In the genomic region with DNA sequence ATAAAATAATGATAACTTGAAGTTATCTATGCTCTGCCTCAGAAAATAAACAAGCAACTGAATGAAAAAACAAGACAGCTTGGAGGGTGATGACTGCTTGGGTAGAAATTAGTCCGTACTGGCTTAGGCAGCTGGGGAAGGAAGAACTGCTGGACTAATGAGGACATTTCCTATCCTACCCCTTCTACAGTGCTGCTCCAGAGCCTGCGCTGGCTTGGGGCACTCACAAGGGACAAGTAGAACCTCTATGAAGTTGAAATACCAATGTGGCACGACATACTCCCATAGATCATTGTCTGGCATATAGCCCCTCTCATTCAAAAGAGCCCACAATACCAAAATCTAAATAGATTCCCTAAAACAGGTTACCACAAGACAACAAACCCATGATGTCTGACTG, we compare ENCODE assay signal across 25 mouse cellular contexts.
DNase-seq lines count a peak whose midpoint lies in the region; ATAC-seq and TF ChIP-seq lines count a peak whose summit lies in the region.
"Had no signal": no experiment of that assay in that cellular context is flagged by ENCODE, and none has a peak within 500 bp of the region (broad histone marks: within the 10 kb centered on the region; RNA-seq: fewer than 3 reads in every experiment).

No protein-coding gene starts in this region.

- ATAC-seq in heart, embryonic 11.5 days (replicated peaks; ENCODE audit: insufficient number of reproducible peaks, low FRiP score, low TSS enrichment), result no peak
- ATAC-seq in liver, embryonic 12.5 days, result no peak
- peak; percentile 30; the same call in 1 of the 2 replicates for ATAC-seq in forebrain, postnatal 0 days
- ATAC-seq: intestine, embryonic 16.5 days; lung, postnatal 0 days had no signal

- no peaks in the 10 kb centered on the region for H3K9me3 ChIP-seq in heart, embryonic 11.5 days (replicated peaks; ENCODE audit: control insufficient read depth, low read length)
- no peaks in the 10 kb centered on the region for H3K9me3 ChIP-seq in liver, embryonic 12.5 days (replicated peaks)
- H3K9me3 ChIP-seq in CH12.LX (replicated peaks; ENCODE audit: low read length), result no peaks in the 10 kb centered on the region
- H3K9me3 ChIP-seq in forebrain, postnatal 0 days (ENCODE audit: low read length), result no peaks in the 10 kb centered on the region
- H3K9me3 ChIP-seq: embryonic facial prominence, embryonic 15.5 days; G1E; heart, embryonic 15.5 days; limb, embryonic 15.5 days had no signal

- TF ChIP-seq POLR2A in liver, adult 2 months (IDR thresholded peaks at IDR 0.05; ENCODE audit: extremely low read depth, insufficient read depth, low read length), result no peak
- TF ChIP-seq POLR2A in CH12.LX (IDR thresholded peaks at IDR 0.05; ENCODE audit: low read depth, low read length), result no peak

- H3K4me1 ChIP-seq in heart, embryonic 11.5 days (ENCODE audit: control insufficient read depth, insufficient read depth, low read length), result no peaks in the 10 kb centered on the region
- no peaks in the 10 kb centered on the region for H3K4me1 ChIP-seq in liver, adult 2 months (ENCODE audit: control insufficient read depth, insufficient read depth, low read length)
- no peaks in the 10 kb centered on the region for H3K4me1 ChIP-seq in liver, embryonic 12.5 days
- no peaks in the 10 kb centered on the region for H3K4me1 ChIP-seq in CH12.LX (ENCODE audit: control insufficient read depth in 1 of 2, insufficient read depth in 2 of 2)
- H3K4me1 ChIP-seq in forebrain, postnatal 0 days (ENCODE audit: insufficient read depth), result peaks cover 7% of the 10 kb centered on the region; the same call in 1 of the 2 replicates
- H3K4me1 ChIP-seq: heart, embryonic 15.5 days; limb, embryonic 15.5 days had no signal

- no peak for TF ChIP-seq RAD21 in CH12.LX (IDR thresholded peaks at IDR 0.05; ENCODE audit: low read depth, low read length)

- H3K27ac ChIP-seq in heart, embryonic 11.5 days (ENCODE audit: low read depth, low read length), result no peak overlapping the region
- no peak overlapping the region for H3K27ac ChIP-seq in liver, adult 2 months (replicated peaks; ENCODE audit: insufficient read depth, low read depth, low read length)
- H3K27ac ChIP-seq in liver, embryonic 12.5 days, result no peak overlapping the region
- H3K27ac ChIP-seq in CH12.LX (ENCODE audit: insufficient read depth, low read depth), result no peak overlapping the region
- H3K27ac ChIP-seq in forebrain, postnatal 0 days (ENCODE audit: low read depth, low read length), result peak overlapping the region; percentile 67
- H3K27ac ChIP-seq: embryonic facial prominence, embryonic 15.5 days; heart, embryonic 15.5 days; hindbrain, postnatal 0 days; limb, embryonic 15.5 days had no signal

- no peak for TF ChIP-seq CTCF in liver, adult 2 months (IDR thresholded peaks at IDR 0.05; ENCODE audit: low read depth, low read length)
- no peak for TF ChIP-seq CTCF in CH12.LX (conservative IDR thresholded peaks at IDR 0.05 in 1 of 2, IDR thresholded peaks at IDR 0.05 in 1 of 2; ENCODE audit: low read depth in 2 of 2, low read length in 2 of 2)
- TF ChIP-seq CTCF in forebrain, postnatal 0 days (IDR thresholded peaks at IDR 0.05; ENCODE audit: low read depth), result no peak

- no peaks in the 10 kb centered on the region for H3K27me3 ChIP-seq in heart, embryonic 11.5 days (ENCODE audit: control insufficient read depth, insufficient read depth, low read length)
- no peaks in the 10 kb centered on the region for H3K27me3 ChIP-seq in liver, adult 2 months (ENCODE audit: control insufficient read depth, insufficient read depth, low read length)
- no peaks in the 10 kb centered on the region for H3K27me3 ChIP-seq in liver, embryonic 12.5 days (replicated peaks)
- H3K27me3 ChIP-seq in CH12.LX (replicated peaks), result no peaks in the 10 kb centered on the region
- no peaks in the 10 kb centered on the region for H3K27me3 ChIP-seq in forebrain, postnatal 0 days (ENCODE audit: insufficient read depth, low read length)
- H3K27me3 ChIP-seq: embryonic facial prominence, embryonic 15.5 days; heart, embryonic 15.5 days; limb, embryonic 15.5 days had no signal

- dilution Hi-C loops in CH12.LX (cut with MboI; ENCODE audit: extremely low pct_ligation_motif_present, extremely low pct_unique_long_range_greater_than_20kb, low sequenced_read_pairs), result no loop called here

- H3K4me2 ChIP-seq in heart, embryonic 11.5 days, result no peak overlapping the region
- no peak overlapping the region for H3K4me2 ChIP-seq in liver, embryonic 12.5 days
- peak overlapping the region; percentile 25 for H3K4me2 ChIP-seq in CH12.LX (ENCODE audit: insufficient read depth, low read depth, poor library complexity, severe bottlenecking)
- no peak overlapping the region for H3K4me2 ChIP-seq in forebrain, postnatal 0 days (ENCODE audit: low read depth)
- H3K4me2 ChIP-seq: embryonic facial prominence, embryonic 15.5 days; heart, embryonic 15.5 days; limb, embryonic 15.5 days had no signal

- H3K79me2 ChIP-seq in liver, adult 2 months (ENCODE audit: control insufficient read depth, insufficient read depth, low read length), result no peaks in the 10 kb centered on the region
- H3K79me2 ChIP-seq in CH12.LX (replicated peaks; ENCODE audit: control insufficient read depth, extremely low read depth, insufficient read depth, poor library complexity, severe bottlenecking), result no peaks in the 10 kb centered on the region

- TF ChIP-seq EP300 in CH12.LX (IDR thresholded peaks at IDR 0.05; ENCODE audit: low read length), result no peak

- no peak overlapping the region for H3K4me3 ChIP-seq in heart, embryonic 11.5 days (ENCODE audit: low read depth, low read length)
- no peak overlapping the region for H3K4me3 ChIP-seq in liver, adult 2 months (ENCODE audit: insufficient read depth, low read depth, low read length)
- H3K4me3 ChIP-seq in liver, embryonic 12.5 days, result no peak overlapping the region
- no peak overlapping the region for H3K4me3 ChIP-seq in CH12.LX (replicated peaks in 1 of 3; ENCODE audit: low read depth in 2 of 3, low read length in 2 of 3, poor library complexity in 1 of 3)
- no peak overlapping the region for H3K4me3 ChIP-seq in forebrain, postnatal 0 days (ENCODE audit: low read depth, low read length)
- H3K4me3 ChIP-seq: embryonic facial prominence, embryonic 15.5 days; heart, embryonic 15.5 days; limb, embryonic 15.5 days had no signal

- H3K9ac ChIP-seq in heart, embryonic 11.5 days (ENCODE audit: low read depth, low read length), result no peak overlapping the region
- H3K9ac ChIP-seq in liver, adult 2 months (ENCODE audit: low read depth, low read length), result no peak overlapping the region
- no peak overlapping the region for H3K9ac ChIP-seq in liver, embryonic 12.5 days
- no peak overlapping the region for H3K9ac ChIP-seq in CH12.LX (ENCODE audit: insufficient read depth, low read depth)
- no peak overlapping the region for H3K9ac ChIP-seq in forebrain, postnatal 0 days
- H3K9ac ChIP-seq: embryonic facial prominence, embryonic 15.5 days; heart, embryonic 15.5 days; limb, embryonic 15.5 days had no signal

- H3K36me3 ChIP-seq in heart, embryonic 11.5 days (ENCODE audit: control insufficient read depth, insufficient read depth, low read length), result no peaks in the 10 kb centered on the region
- no peaks in the 10 kb centered on the region for H3K36me3 ChIP-seq in liver, adult 2 months (ENCODE audit: control insufficient read depth, insufficient read depth, low read length)
- H3K36me3 ChIP-seq in liver, embryonic 12.5 days, result no peaks in the 10 kb centered on the region
- H3K36me3 ChIP-seq in CH12.LX (replicated peaks in 1 of 2; ENCODE audit: control insufficient read depth in 1 of 2, insufficient read depth in 1 of 2, low read length in 1 of 2), result no peaks in the 10 kb centered on the region
- H3K36me3 ChIP-seq in forebrain, postnatal 0 days (ENCODE audit: insufficient read depth), result no peaks in the 10 kb centered on the region
- H3K36me3 ChIP-seq: embryonic facial prominence, embryonic 15.5 days; G1E; heart, embryonic 15.5 days; limb, embryonic 15.5 days had no signal

- in situ Hi-C loops in CH12.LX (cut with MboI; ENCODE audit: low pct_ligation_motif_present, low pct_unique_long_range_greater_than_20kb, low sequenced_read_pairs), result no loop called here

- whole genome bisulfite sequencing in heart, embryonic 11.5 days (ENCODE audit: insufficient replicate concordance), result 64% methylated on average over 3 of the region's 3 CpGs
- WGBS in liver, adult 2 months, result 78% methylated on average over 3 of the region's 3 CpGs
- WGBS in liver, embryonic 12.5 days (ENCODE audit: insufficient replicate concordance), result 66% methylated on average over 3 of the region's 3 CpGs
- WGBS in forebrain, postnatal 0 days, result 79% methylated on average over 3 of the region's 3 CpGs

- peak; percentile 88 for DNase-seq in heart, adult 11 months
- peak; percentile 7 for DNase-seq in liver, adult 2 months (ENCODE audit: extremely low read depth, low read depth, low spot score)
- DNase-seq in CH12.LX (ENCODE audit: extremely low read depth), result no peak
- DNase-seq in forebrain, postnatal 0 days, result no peak
- no peak for DNase-seq in testis, postnatal 14 days (ENCODE audit: low spot score)
- DNase-seq: adrenal gland, adult 2 months; cerebellum, adult 11 months; cerebellum, adult 9-11 months; gastrocnemius, postnatal 14 days; heart, postnatal 36 days; kidney, adult 9 months; kidney, postnatal 36 days; left cerebral cortex, postnatal 4 days; right cerebral cortex, postnatal 25 days; spleen, adult 18-20 months; thymus, postnatal 14 days had no signal

TF ChIP-seq in CH12.LX, 34 proteins besides CTCF, POLR2A, EP300 and RAD21 (continues in another document):
- TF ChIP-seq BHLHE40 (IDR thresholded peaks at IDR 0.05; ENCODE audit: low read depth, low read length) (no peak), SIN3A (IDR thresholded peaks at IDR 0.05; ENCODE audit: low read length) (no peak), MEF2A (IDR thresholded peaks at IDR 0.05; ENCODE audit: borderline replicate concordance, low read depth, low read length) (no peak), MXI1 (IDR thresholded peaks at IDR 0.05; ENCODE audit: low read depth, low read length) (no peak), ZNF384 (IDR thresholded peaks at IDR 0.05; ENCODE audit: low read depth, low read length) (no peak), E2F4 (IDR thresholded peaks at IDR 0.05; ENCODE audit: insufficient replicate concordance, low read depth, low read length) (no peak), JUN (IDR thresholded peaks at IDR 0.05; ENCODE audit: insufficient read depth, low read depth, low read length) (no peak), IRF4 (IDR thresholded peaks at IDR 0.05; ENCODE audit: low read depth, low read length) (no peak), ZMIZ1 (IDR thresholded peaks at IDR 0.05; ENCODE audit: low read depth, low read length) (no peak), USF1 (IDR thresholded peaks at IDR 0.05; ENCODE audit: low read depth, low read length) (no peak), ZKSCAN1 (IDR thresholded peaks at IDR 0.05; ENCODE audit: borderline replicate concordance, low read depth, low read length) (no peak), TCF12 (IDR thresholded peaks at IDR 0.05; ENCODE audit: low read depth, low read length) (no peak), MYC (IDR thresholded peaks at IDR 0.05; ENCODE audit: low read depth, low read length) (no peak), CHD2 (IDR thresholded peaks at IDR 0.05; ENCODE audit: low read length) (no peak), POLR2AphosphoS2 (IDR thresholded peaks at IDR 0.05; ENCODE audit: low read depth, low read length) (no peak), USF2 (conservative IDR thresholded peaks at IDR 0.05; ENCODE audit: low read depth, low read length) (no peak)

Comparison
In these comparisons a context has a peak if more than half of its experiments do, and no peak if none do; other contexts are left out.
1. DNase-seq: peak in heart, adult 11 months (single experiment) and liver, adult 2 months (single experiment); none in CH12.LX (single experiment), forebrain, postnatal 0 days (single experiment) and testis, postnatal 14 days (single experiment).